Mouse (Mus musculus) common myeloid progenitor, adult 5-6 weeks (primary cell): Measurements from ENCODE around the gene Naga. TPM values are rescaled to one million over a fixed set of nuclear protein-coding genes. Genes with fewer than 3 reads are reported as not detected.

Experiments
- total RNA-seq: library from RNA; stranded (forward); fragments of 200-1000, 187-1606 nt; gene quantifications from 2 replicates; pipeline ENCODE4 v1.2.3, GENCODE M21; 2017

Naga gene
- total RNA-seq, 1 experiment from 2014 or later, result 32.4 TPM

Other genes starting within 250 kb of the Naga start
- 8.8 and 18.0 TPM in 2 replicates for gene Ccdc134, start 211.0 kb downstream of the Naga start, total RNA-seq
- 42.8 and 64.3 TPM in 2 replicates for gene Srebf2, start 191.7 kb downstream of the Naga start, total RNA-seq
- gene Shisa8, start 126.1 kb downstream of the Naga start, total RNA-seq, result 3.1 and 4.8 TPM in 2 replicates
- gene Tnfrsf13c, start 114.6 kb downstream of the Naga start, total RNA-seq, result 2.7 and 5.9 TPM in 2 replicates
- gene Cenpm, start 94.2 kb downstream of the Naga start, total RNA-seq, result 19.4 and 30.6 TPM in 2 replicates
- gene 1500009C09Rik, start 86.5 kb downstream of the Naga start, total RNA-seq, result not detected in 2 replicates
- 0.23 and 0.44 TPM in 2 replicates for gene Sept3, start 64.0 kb downstream of the Naga start, total RNA-seq
- gene Wbp2nl, start 40.0 kb downstream of the Naga start, total RNA-seq, result not detected in 2 replicates
- gene Pheta2, start within 50 bp of the Naga start, total RNA-seq, result 13.1 and 15.5 TPM in 2 replicates
- 43.6 and 67.9 TPM in 2 replicates for gene Smdt1, start within 50 bp of the Naga start, total RNA-seq
- gene Ndufa6, start 15.4 kb upstream of the Naga start, total RNA-seq, result 126 and 144 TPM in 2 replicates
- 0.64 TPM in 1 of 2 replicates, not detected in the other for gene Cyp2d22, start 41.3 kb upstream of the Naga start, total RNA-seq
- not detected in 2 replicates for gene Cyp2d11, start 55.1 kb upstream of the Naga start, total RNA-seq
- gene Cyp2d10, start 68.3 kb upstream of the Naga start, total RNA-seq, result not detected in 2 replicates
- gene Cyp2d9, start 94.5 kb upstream of the Naga start, total RNA-seq, result not detected in 2 replicates
- not detected in 2 replicates for gene Cyp2d12, start 216.1 kb upstream of the Naga start, total RNA-seq